Mouse (Mus musculus): ENCODE measurements around the gene Slc13a3. TPM values are rescaled to one million over a fixed set of nuclear protein-coding genes. Genes with fewer than 3 reads are reported as not detected.
A peak's percentile ranks its signal among the peaks of the same experiment; 100 is the strongest.
"Not testable (repeated sequence)": the region's sequence is repeated elsewhere in the genome, so short reads cannot be mapped to it uniquely, and the experiment has no call there.

Slc13a3 gene
- polyA plus RNA-seq (2015; fragmentation: Nextera tagmentation; extraction: Ambion mirVana) = 6.5 and 9.7 TPM in 2 replicates

DNA sequence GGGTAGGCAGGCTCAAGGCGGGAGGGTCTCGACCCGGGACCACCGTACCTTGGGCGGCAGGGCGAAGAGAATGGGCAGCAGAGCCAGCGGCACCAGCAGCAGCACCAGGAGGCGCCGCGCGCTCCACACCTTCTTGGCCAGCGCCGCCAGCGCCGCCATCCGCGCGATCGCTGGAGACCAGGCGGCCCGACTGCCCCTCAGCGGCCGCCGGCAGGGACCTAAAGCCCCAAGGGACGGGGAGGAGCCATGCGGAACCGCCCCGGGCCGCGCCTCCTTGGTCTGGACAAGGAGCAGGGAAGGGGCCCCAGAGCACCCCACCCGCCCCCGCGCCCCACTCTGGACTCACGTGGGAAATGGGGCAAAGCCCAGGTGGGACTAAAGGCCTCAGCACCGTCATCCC is at the start of gene Slc13a3:
Gene Slc13a3 (minus strand): TSS at position 228 of the 400 bp plus-strand sequence.
- peaks cover 4% of the 10 kb centered on the region; the same call in 1 of the 2 replicates for H3K4me1 ChIP-seq (replicated peaks; ENCODE audit: control insufficient read depth, insufficient read depth, low read length)
- H3K27ac ChIP-seq (ENCODE audit: low read length) = no peak within 1 kb of the TSS
- H3K36me3 ChIP-seq (ENCODE audit: control insufficient read depth, insufficient read depth) = no peaks in the 10 kb centered on the region
- peaks cover 11% of the 10 kb centered on the region; the same call in 1 of the 2 replicates for H3K27me3 ChIP-seq (replicated peaks; ENCODE audit: control insufficient read depth, insufficient read depth, low read length)
- H3K4me2 ChIP-seq (ENCODE audit: low read length) = peak within 1 kb of the TSS; percentile 43
- no peak for ATAC-seq
- H3K9me3 ChIP-seq (ENCODE audit: control insufficient read depth, low read length) = no peaks in the 10 kb centered on the region
- peak within 1 kb of the TSS; percentile 22 for H3K9ac ChIP-seq (replicated peaks; ENCODE audit: low read depth, low read length)
- peak within 1 kb of the TSS; percentile 17 for H3K4me3 ChIP-seq (replicated peaks; ENCODE audit: low read length)
- WGBS = 4% methylated on average over 21 of the region's 35 CpGs

DNA sequence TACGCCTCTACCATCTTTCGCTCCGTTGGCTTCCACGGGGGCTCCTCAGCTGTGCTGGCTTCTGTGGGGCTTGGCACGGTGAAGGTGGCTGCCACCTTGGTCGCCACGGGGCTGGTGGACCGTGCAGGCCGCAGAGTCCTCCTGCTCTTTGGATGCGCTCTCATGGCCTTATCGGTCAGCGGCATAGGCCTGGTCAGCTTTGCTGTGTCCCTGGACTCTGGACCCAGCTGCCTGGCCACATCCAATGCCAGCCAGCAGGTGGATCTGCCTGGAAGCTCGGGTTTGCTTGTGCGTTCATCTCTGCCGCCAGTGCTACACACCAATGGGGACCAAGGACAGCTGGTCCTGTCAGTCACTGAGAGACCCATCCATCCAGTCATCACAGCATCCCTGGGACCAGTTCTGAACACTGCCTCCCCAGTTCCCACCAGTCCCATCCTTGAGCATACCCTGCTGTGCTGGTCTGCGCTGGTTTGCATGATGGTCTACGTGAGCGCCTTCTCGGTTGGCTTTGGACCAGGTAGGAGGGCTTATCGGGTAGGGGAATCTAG is 42.2 kb upstream of the Slc13a3 start:
- H3K9me3 ChIP-seq (ENCODE audit: control insufficient read depth, low read length) = no peaks in the 10 kb centered on the region

DNA sequence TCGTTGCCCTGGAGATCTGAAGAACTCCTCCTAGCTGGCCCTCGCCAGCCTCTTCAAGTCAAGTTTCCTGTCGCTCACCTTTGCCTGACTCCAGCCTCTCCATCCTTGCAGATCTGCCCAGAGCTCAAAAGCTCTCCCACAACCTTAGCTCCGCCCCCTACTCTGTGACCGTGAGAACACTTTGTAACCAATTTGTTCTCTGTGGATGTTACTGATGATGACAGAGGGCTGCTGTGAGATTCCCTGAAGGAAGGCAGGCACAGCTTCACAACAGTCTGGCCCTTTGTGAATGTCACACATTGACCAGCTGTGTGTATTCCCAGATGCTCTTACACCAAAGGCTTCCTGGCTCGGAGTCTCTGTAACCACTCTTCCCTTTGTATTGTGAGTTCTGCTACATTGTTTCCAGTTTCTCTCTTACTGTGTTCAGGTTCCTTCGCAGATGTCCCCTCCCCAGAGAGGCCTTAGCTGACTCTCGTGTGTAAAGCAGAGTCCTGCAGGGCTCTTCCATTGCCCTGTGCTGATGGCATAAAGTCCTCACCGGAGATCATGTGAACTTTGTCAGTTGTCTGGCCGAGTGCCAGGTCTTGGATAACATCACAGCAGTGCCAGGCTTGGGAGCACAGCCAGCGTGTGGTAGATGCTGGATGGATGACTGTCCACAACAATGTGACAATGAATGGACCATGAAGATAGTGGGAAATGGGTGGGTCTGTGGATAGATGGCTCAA is 40.0 kb upstream of the Slc13a3 start:
- WGBS = 31% methylated on average over 11 of the region's 11 CpGs
- H3K27ac ChIP-seq (ENCODE audit: low read length) = no peak overlapping the region
- H3K4me1 ChIP-seq (replicated peaks; ENCODE audit: control insufficient read depth, insufficient read depth, low read length) = peaks cover 6% of the 10 kb centered on the region
- no peak overlapping the region for H3K9ac ChIP-seq (replicated peaks; ENCODE audit: low read depth, low read length)
- H3K9me3 ChIP-seq (ENCODE audit: control insufficient read depth, low read length) = no peaks in the 10 kb centered on the region
- no peak overlapping the region for H3K4me2 ChIP-seq (ENCODE audit: low read length)
- no peak for ATAC-seq
- no peaks in the 10 kb centered on the region for H3K27me3 ChIP-seq (replicated peaks; ENCODE audit: control insufficient read depth, insufficient read depth, low read length)
- H3K4me3 ChIP-seq (replicated peaks; ENCODE audit: low read length) = no peak overlapping the region
- H3K36me3 ChIP-seq (ENCODE audit: control insufficient read depth, insufficient read depth) = no peaks in the 10 kb centered on the region

More for the DNA sequence above, 42.2 kb upstream of the Slc13a3 start:
- Histone ChIP-seq H3K27me3 (replicated peaks; ENCODE audit: control insufficient read depth, insufficient read depth, low read length) (no peaks in the 10 kb centered on the region), H3K4me1 (replicated peaks; ENCODE audit: control insufficient read depth, insufficient read depth, low read length) (peaks cover 6% of the 10 kb centered on the region), H3K36me3 (ENCODE audit: control insufficient read depth, insufficient read depth) (no peaks in the 10 kb centered on the region), H3K4me3 (replicated peaks; ENCODE audit: low read length) (no peak overlapping the region), H3K27ac (ENCODE audit: low read length) (no peak overlapping the region), H3K4me2 (ENCODE audit: low read length) (no peak overlapping the region), H3K9ac (replicated peaks; ENCODE audit: low read depth, low read length) (no peak overlapping the region)
- ATAC-seq = no peak
- WGBS = 96% methylated on average over 20 of the region's 20 CpGs

DNA sequence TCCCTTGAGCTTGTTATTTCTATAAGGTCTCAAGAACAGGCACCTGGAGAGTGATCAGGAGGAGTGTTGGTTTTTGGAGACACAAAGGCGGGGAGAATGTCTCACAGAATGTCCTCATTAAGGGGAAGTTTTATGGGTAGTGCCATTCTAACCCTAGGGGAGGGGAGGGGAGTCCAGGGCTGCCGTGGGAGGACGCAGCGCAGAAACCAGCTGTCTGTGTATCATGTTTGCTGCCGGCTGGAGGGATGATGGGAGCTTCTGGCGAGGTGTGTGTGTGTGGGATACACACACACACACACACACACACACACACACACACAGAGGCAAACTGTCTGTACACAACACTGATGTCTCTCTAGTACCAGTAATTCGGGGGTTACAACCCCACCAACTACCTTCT is 39.4 kb upstream of the Slc13a3 start:
- Histone ChIP-seq H3K9ac (replicated peaks; ENCODE audit: low read depth, low read length) (no peak overlapping the region), H3K27me3 (replicated peaks; ENCODE audit: control insufficient read depth, insufficient read depth, low read length) (no peaks in the 10 kb centered on the region), H3K36me3 (ENCODE audit: control insufficient read depth, insufficient read depth) (no peaks in the 10 kb centered on the region), H3K9me3 (ENCODE audit: control insufficient read depth, low read length) (no peaks in the 10 kb centered on the region), H3K27ac (ENCODE audit: low read length) (no peak overlapping the region), H3K4me3 (replicated peaks; ENCODE audit: low read length) (no peak overlapping the region), H3K4me2 (ENCODE audit: low read length) (no peak overlapping the region), H3K4me1 (replicated peaks; ENCODE audit: control insufficient read depth, insufficient read depth, low read length) (peaks cover 6% of the 10 kb centered on the region)
- ATAC-seq = no peak
- 48% methylated on average over 7 of the region's 7 CpGs for WGBS

DNA sequence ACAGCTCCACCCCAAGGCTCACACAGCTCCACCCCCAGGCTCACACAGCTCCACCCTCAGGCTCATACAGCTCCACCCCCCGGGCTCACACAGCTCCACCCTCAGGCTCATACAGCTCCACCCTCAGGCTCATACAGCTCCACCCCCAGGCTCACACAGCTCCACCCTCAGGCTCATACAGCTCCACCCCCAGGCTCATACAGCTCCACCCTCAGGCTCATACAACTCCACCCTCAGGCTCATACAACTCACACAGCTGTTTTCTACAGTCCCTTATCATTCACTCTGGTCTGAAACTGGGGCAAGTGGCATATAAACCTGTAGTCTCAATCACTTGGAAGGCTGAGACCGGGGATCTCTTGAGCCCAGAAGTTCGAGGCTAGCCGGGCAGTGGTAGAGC is 38.5 kb upstream of the Slc13a3 start:
- H3K27ac ChIP-seq (ENCODE audit: low read length); H3K9me3 ChIP-seq (ENCODE audit: control insufficient read depth, low read length); H3K9ac ChIP-seq (replicated peaks; ENCODE audit: low read depth, low read length); H3K27me3 ChIP-seq (replicated peaks; ENCODE audit: control insufficient read depth, insufficient read depth, low read length); H3K4me1 ChIP-seq (replicated peaks; ENCODE audit: control insufficient read depth, insufficient read depth, low read length); H3K4me3 ChIP-seq (replicated peaks; ENCODE audit: low read length); H3K4me2 ChIP-seq (ENCODE audit: low read length); ATAC-seq; H3K36me3 ChIP-seq (ENCODE audit: control insufficient read depth, insufficient read depth): not testable (repeated sequence)
- 86% methylated on average over 4 of the region's 4 CpGs for WGBS

DNA sequence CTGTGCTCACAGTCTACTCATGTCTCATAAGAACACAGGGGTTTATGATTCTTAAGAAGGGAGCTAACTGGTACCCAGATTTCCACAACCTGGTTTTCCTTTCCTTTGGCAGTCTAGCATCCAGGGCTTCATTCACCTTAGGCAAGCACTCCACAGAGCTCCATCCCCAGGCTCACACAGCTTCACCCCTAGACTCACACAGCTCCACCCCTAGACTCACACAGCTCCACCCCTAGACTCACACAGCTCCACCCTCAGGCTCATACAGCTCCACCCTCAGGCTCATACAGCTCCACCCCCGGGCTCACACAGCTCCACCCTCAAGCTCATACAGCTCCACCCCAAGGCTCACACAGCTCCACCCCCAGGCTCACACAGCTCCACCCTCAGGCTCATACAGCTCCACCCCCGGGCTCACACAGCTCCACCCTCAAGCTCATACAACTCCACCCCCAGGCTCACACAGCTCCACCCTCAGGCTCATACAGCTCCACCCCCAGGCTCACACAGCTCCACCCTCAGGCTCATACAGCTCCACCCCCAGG is 38.0 kb upstream of the Slc13a3 start:
- not testable (repeated sequence) for H3K4me1 ChIP-seq (replicated peaks; ENCODE audit: control insufficient read depth, insufficient read depth, low read length); H3K36me3 ChIP-seq (ENCODE audit: control insufficient read depth, insufficient read depth); ATAC-seq; H3K9me3 ChIP-seq (ENCODE audit: control insufficient read depth, low read length); H3K27ac ChIP-seq (ENCODE audit: low read length); H3K4me3 ChIP-seq (replicated peaks; ENCODE audit: low read length); H3K9ac ChIP-seq (replicated peaks; ENCODE audit: low read depth, low read length); H3K4me2 ChIP-seq (ENCODE audit: low read length); H3K27me3 ChIP-seq (replicated peaks; ENCODE audit: control insufficient read depth, insufficient read depth, low read length)
- 79% methylated on average over 2 of the region's 2 CpGs for WGBS

DNA sequence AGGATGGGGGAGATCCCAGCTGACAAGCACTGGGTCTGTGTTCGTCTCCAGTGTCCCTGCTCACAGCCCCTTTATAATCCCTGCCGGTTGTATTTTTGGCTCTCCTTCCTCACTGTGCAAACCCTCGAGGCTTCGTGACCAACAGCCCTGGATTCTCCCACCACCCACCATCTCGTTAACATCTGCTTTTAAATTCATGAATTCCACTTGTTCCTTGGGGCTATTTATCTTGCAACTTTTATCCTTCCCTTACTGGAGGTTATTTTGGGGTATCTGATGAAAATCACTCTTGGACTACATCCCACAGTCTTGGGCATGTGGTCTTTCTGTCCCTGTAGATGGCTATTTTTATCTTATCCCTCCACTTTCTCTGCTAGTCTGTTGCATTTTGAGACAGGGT is 37.4 kb upstream of the Slc13a3 start:
- no peak overlapping the region for H3K4me2 ChIP-seq (ENCODE audit: low read length)
- H3K36me3 ChIP-seq (ENCODE audit: control insufficient read depth, insufficient read depth) = no peaks in the 10 kb centered on the region
- no peak overlapping the region for H3K4me3 ChIP-seq (replicated peaks; ENCODE audit: low read length)
- H3K27ac ChIP-seq (ENCODE audit: low read length) = no peak overlapping the region
- H3K27me3 ChIP-seq (replicated peaks; ENCODE audit: control insufficient read depth, insufficient read depth, low read length) = no peaks in the 10 kb centered on the region
- peaks cover 6% of the 10 kb centered on the region for H3K4me1 ChIP-seq (replicated peaks; ENCODE audit: control insufficient read depth, insufficient read depth, low read length)
- H3K9me3 ChIP-seq (ENCODE audit: control insufficient read depth, low read length) = no peaks in the 10 kb centered on the region
- ATAC-seq = no peak
- 24% methylated on average over 5 of the region's 5 CpGs for WGBS
- no peak overlapping the region for H3K9ac ChIP-seq (replicated peaks; ENCODE audit: low read depth, low read length)

DNA sequence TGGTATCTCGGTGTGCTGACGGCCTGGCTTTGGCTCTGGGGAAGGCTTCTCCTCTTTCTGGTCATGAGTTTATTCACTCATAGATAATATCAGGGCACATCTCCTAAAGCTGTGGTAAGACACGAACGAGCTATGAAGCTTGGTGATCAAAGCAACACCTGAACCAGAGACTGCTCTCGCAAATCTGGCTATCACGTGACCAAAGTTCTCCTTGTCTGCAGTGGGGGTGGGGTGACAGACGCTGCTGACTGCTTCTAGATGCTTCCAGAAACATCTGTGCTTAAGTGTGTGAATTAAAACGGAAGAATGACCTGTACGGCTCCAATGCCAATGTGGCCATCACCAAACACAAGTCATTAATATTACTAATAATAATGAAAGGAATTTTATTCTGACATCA is 36.7 kb upstream of the Slc13a3 start:
- Histone ChIP-seq H3K4me1 (replicated peaks; ENCODE audit: control insufficient read depth, insufficient read depth, low read length) (peaks cover 6% of the 10 kb centered on the region), H3K4me2 (ENCODE audit: low read length) (no peak overlapping the region), H3K4me3 (replicated peaks; ENCODE audit: low read length) (no peak overlapping the region), H3K27ac (ENCODE audit: low read length) (no peak overlapping the region), H3K9ac (replicated peaks; ENCODE audit: low read depth, low read length) (no peak overlapping the region), H3K36me3 (ENCODE audit: control insufficient read depth, insufficient read depth) (no peaks in the 10 kb centered on the region), H3K27me3 (replicated peaks; ENCODE audit: control insufficient read depth, insufficient read depth, low read length) (no peaks in the 10 kb centered on the region), H3K9me3 (ENCODE audit: control insufficient read depth, low read length) (no peaks in the 10 kb centered on the region)
- no peak for ATAC-seq
- WGBS = 85% methylated on average over 9 of the region's 9 CpGs

DNA sequence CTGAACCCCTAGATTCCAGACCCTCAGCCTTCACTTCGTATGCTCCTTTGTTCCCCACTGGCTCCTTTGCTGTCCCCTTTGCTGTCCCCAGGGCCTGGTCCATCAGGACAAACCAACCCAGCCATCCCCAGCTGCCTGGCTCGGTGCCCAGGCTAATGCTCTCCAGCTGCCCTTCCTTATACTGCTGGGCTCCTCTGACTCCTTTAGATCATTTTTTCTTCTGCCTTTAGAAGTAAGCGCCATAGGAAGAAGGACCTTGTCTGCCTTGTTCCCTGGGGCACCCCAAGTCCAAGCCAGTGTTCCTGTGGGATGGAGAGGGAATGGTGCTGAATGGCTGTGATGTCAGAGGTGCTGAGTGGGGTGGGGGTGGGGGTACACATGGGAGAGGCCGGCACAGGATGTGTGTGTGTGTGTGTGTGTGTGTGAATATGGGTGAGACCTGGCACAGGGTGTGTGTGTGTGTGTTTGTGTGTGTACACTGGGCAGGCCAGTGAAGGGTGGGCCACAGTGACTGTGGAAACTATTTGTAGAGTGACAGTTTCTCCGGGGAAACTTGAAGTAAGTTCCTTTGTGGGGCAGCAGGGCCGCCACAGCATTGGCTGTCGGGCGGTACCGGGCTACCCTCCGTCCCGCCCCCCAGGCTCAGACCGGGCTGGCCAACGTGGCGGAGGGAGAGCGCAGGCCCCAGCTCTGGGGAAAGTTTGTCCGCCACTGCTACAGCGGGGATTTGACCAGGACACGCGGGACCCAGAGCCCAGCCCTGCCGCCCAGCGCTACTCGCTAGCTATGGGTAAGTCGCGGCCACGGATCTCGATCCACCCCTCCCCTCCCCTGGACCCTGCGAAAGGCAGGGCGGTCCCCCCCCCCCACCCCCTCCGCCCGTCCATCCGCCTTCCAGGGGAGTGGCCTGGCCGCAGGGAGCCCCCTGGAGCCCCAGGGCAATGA is 30.5 kb upstream of the Slc13a3 start, which contains the start of gene Slc2a10:
Gene Slc2a10 (plus strand): TSS at position 529 of the 945 bp plus-strand sequence.
- Histone ChIP-seq H3K36me3 (ENCODE audit: control insufficient read depth, insufficient read depth) (no peaks in the 10 kb centered on the region), H3K9me3 (ENCODE audit: control insufficient read depth, low read length) (no peaks in the 10 kb centered on the region), H3K27ac (ENCODE audit: low read length) (no peak within 1 kb of the TSS; the same call in 1 of the 2 replicates), H3K27me3 (replicated peaks; ENCODE audit: control insufficient read depth, insufficient read depth, low read length) (no peaks in the 10 kb centered on the region), H3K4me1 (replicated peaks; ENCODE audit: control insufficient read depth, insufficient read depth, low read length) (peaks cover 11% of the 10 kb centered on the region), H3K9ac (replicated peaks; ENCODE audit: low read depth, low read length) (peak within 1 kb of the TSS; percentile 22; the same call in 1 of the 2 replicates), H3K4me2 (ENCODE audit: low read length) (peak within 1 kb of the TSS; percentile 46), H3K4me3 (replicated peaks; ENCODE audit: low read length) (peak within 1 kb of the TSS; percentile 33)
- WGBS = 5% methylated on average over 25 of the region's 32 CpGs
- peak; percentile 79 for ATAC-seq
